Mouse (Mus musculus) intestine, embryonic 16.5 days (tissue): ENCODE data around the gene Rgcc. TPM values are rescaled to one million over a fixed set of nuclear protein-coding genes. Genes with fewer than 3 reads are reported as not detected.
A peak's percentile ranks its signal among the peaks of the same experiment; 100 is the strongest.

Experiments used
- ATAC-seq: fragments of 200-750 bp; cut with Nextera tagmentation; 2 replicates; pipeline ENCODE4 v1.8.0; 2017; ENCODE audit warnings: moderate TSS enrichment, moderate library complexity
- H3K27ac ChIP-seq: fragments of 300-500 bp; sonication (generic); 2 replicates; pipeline ENCODE4 v1.5.1; 2014; ENCODE audit warnings: mild to moderate bottlenecking, low read length
- H3K27me3 ChIP-seq: fragments of 300-500 bp; sonication (generic); replicated peaks from 2 replicates; pipeline ENCODE4 v1.6.1; 2014; ENCODE audit warnings: low read length, control low read depth, mixed read lengths; ENCODE audit not compliant: control insufficient read depth, insufficient read depth
- H3K36me3 ChIP-seq: fragments of 300-500 bp; sonication (generic); 2 replicates; pipeline ENCODE4 v1.6.1; 2014; ENCODE audit warnings: low read length, control low read depth; ENCODE audit not compliant: control insufficient read depth, insufficient read depth
- H3K4me1 ChIP-seq: fragments of 300-500 bp; sonication (generic); 2 replicates; pipeline ENCODE4 v1.6.1; 2014; ENCODE audit warnings: low read length, control low read depth, mixed read lengths; ENCODE audit not compliant: control insufficient read depth, insufficient read depth
- H3K4me2 ChIP-seq: fragments of 300-500 bp; sonication (generic); 2 replicates; pipeline ENCODE4 v1.6.1; 2014; ENCODE audit warnings: low read depth, low read length, control low read depth
- H3K4me3 ChIP-seq: fragments of 300-500 bp; sonication (generic); 2 replicates; pipeline ENCODE4 v1.5.1; 2014; ENCODE audit warnings: mild to moderate bottlenecking, low read length
- H3K9ac ChIP-seq: fragments of 300-500 bp; sonication (generic); 2 replicates; pipeline ENCODE4 v1.6.1; 2014; ENCODE audit warnings: low read depth, low read length
- H3K9me3 ChIP-seq: fragments of 300-500 bp; sonication (generic); 2 replicates; pipeline ENCODE4 v1.6.1; 2016; ENCODE audit warnings: low read length, control low read depth; ENCODE audit not compliant: control insufficient read depth
- WGBS: fragments of 180-500 bp; shearing (Covaris S2); extraction: QIAGEN DNeasy Blood & Tissue Kit; methylation state at CpG from one replicate; pipeline ENCODE4 v1.1.7; 2014; 5-methylcytosine and 5-hydroxymethylcytosine counted together
- polyA plus RNA-seq: library from polyadenylated mRNA; unstranded; fragments of >200 nt; fragmentation: Nextera tagmentation; extraction: Ambion mirVana; gene quantifications from 2 replicates; pipeline ENCODE4 v1.2.1, GENCODE M21; 2015

Gene Rgcc
- polyA plus RNA-seq, 1 experiment from 2014 or later = 46.2 TPM

DNA sequence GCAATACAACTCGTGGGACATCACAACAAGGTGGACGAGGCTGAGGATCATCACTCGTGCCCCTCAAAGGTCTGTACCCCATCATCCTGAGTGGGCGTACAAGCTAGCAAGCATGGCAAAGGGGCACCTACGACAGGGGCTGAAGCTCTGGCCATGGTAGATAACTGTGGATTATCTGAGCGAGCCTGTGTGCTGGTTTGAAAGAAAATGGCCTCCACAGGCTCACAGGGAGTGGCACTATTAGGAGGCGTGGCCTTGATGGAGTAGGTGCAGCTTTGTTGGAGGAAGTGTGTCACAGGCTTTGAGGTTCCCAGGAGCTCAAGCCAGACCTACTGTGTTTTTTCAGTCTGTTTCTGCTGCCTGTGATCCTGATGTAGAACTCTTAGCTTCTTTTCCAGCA, 5.7 kb upstream of the Rgcc start:
- Histone ChIP-seq H3K27me3 (no peaks in the 10 kb centered on the region), H3K9me3 (no peaks in the 10 kb centered on the region), H3K4me2 (no peak overlapping the region), H3K9ac (no peak overlapping the region), H3K4me3 (no peak overlapping the region), H3K4me1 (no peaks in the 10 kb centered on the region), H3K27ac (no peak overlapping the region), H3K36me3 (no peaks in the 10 kb centered on the region)
- 90% methylated on average over 7 of the region's 7 CpGs for WGBS
- peak; percentile 50; the same call in 1 of the 2 replicates for ATAC-seq

DNA sequence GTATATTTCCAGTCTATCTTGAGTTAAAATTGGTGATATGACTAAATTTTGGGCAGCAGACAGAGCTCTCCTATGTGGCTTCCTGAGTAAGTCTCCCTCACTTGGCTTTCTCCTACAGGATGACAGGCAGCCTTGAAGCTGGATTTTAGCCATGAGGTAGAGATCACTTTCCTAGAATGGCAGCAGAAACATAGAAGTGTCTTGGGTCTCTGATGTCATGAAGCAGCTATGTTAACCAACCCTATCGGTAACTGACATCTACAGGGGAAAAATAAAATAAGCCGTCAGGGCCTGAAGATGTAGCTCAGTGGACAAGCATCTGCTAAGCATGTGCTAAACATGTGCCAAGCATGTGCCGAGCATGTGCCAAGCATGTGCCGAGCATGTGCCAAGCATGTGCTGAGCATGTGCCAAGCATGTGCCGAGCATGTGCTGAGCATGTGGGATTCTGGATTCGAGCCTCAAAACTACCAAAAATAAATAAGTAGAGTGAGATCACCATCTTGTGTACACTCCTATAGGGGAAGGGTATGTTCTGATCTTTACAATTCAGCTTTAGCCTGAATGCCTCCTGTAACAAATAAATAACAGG, 3.5 kb upstream of the Rgcc start:
- Histone ChIP-seq H3K27me3 (no peaks in the 10 kb centered on the region; the same call in 1 of the 2 replicates), H3K9ac (no peak overlapping the region), H3K9me3 (no peaks in the 10 kb centered on the region), H3K4me2 (no peak overlapping the region), H3K27ac (no peak overlapping the region), H3K4me3 (no peak overlapping the region), H3K36me3 (no peaks in the 10 kb centered on the region), H3K4me1 (peaks cover 3% of the 10 kb centered on the region; the same call in 1 of the 2 replicates)
- 91% methylated on average over 6 of the region's 6 CpGs for WGBS
- ATAC-seq = no peak

DNA sequence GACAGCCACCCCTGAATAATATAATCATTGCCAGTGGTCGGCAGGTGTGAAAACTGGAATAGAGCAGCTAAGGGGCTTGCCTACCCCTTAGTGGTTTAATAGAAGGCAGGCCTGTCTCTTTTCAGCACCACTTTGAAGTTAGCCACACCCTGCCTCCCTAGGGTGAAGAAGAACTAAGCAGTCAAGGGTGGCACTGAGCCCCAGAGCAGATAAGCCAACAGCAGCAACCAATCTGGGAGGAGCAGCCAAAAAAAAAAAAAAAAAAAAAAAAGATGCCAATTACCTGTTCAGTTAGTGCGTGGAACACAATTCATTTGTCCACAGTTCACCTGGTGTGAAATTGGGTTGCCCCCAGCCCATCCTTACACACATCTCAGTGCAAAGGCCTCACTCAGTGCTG, 1.7 kb upstream of the Rgcc start:
- Histone ChIP-seq H3K4me3 (no peak overlapping the region), H3K9ac (no peak overlapping the region), H3K36me3 (no peaks in the 10 kb centered on the region), H3K27me3 (no peaks in the 10 kb centered on the region; the same call in 1 of the 2 replicates), H3K9me3 (no peaks in the 10 kb centered on the region), H3K4me2 (no peak overlapping the region), H3K4me1 (peaks cover 3% of the 10 kb centered on the region; the same call in 1 of the 2 replicates), H3K27ac (no peak overlapping the region)
- no peak for ATAC-seq
- WGBS = 71% methylated on average over 2 of the region's 2 CpGs

DNA sequence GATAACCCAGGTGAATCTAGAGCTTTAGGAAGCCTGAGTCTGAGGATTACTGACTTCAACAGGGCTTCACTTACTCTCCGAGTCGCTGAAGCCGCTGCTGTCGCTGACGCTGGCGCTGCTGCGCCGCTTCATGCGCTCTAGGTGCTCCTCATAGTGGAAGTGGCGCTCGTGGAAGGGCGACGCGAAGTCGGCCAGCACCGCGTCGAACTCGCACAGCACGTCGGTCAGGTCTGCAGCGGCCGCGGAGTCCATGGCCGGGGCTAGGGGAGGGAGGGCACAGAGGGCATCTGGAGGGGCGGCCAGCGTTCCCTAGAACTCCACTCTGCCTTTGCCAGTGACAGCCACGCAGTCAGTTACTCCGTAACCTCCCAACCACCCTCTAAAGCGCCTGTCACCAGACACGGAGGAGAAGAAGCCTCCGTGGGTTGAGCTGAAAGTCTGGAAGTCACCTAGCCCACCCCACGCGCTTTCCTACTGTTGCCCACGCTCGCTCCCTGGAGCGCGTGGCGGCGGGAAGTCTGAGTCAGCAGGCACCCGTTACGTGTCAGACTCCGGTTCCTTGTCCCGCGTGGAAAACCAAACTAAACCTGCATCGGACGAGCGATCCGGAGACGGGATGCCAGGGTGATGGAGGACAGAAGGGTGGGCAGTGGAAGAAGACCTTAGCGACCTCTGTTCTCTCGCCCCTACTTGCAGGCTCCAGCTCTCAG, 649 bp downstream of the Rgcc start:
- no peak overlapping the region for H3K27ac ChIP-seq
- no peaks in the 10 kb centered on the region for H3K36me3 ChIP-seq
- no peaks in the 10 kb centered on the region for H3K9me3 ChIP-seq
- peak overlapping the region; percentile 73 for H3K9ac ChIP-seq
- H3K4me1 ChIP-seq = peaks cover 3% of the 10 kb centered on the region; the same call in 1 of the 2 replicates
- no peaks in the 10 kb centered on the region; the same call in 1 of the 2 replicates for H3K27me3 ChIP-seq
- H3K4me3 ChIP-seq = peak overlapping the region; percentile 65
- whole genome bisulfite sequencing = under 1% methylated on average over 52 of the region's 52 CpGs
- peak overlapping the region; percentile 100 for H3K4me2 ChIP-seq
- peak; percentile 37 for ATAC-seq

DNA sequence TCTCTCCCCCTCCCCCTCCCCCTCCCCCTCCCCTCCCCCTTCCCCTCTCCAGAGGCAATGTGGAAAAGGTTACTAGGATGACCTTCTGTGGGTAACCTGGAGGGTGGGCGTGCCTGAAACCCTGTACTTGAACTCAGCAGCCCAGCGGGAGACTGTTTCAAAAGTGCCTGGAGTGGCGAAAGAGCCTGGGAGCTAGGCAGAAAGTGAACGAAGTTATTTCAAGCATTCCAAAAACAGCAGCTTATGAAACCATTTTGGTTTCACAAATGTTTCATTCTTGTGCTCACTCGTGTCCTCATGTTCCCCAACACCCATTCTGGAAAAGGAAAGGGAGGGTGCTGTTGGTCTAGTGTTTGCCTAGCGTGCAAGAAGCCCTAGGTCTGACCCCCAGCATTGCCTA, 1.6 kb downstream of the Rgcc start:
- no peak overlapping the region for H3K9ac ChIP-seq
- 47% methylated on average over 6 of the region's 6 CpGs for WGBS

DNA sequence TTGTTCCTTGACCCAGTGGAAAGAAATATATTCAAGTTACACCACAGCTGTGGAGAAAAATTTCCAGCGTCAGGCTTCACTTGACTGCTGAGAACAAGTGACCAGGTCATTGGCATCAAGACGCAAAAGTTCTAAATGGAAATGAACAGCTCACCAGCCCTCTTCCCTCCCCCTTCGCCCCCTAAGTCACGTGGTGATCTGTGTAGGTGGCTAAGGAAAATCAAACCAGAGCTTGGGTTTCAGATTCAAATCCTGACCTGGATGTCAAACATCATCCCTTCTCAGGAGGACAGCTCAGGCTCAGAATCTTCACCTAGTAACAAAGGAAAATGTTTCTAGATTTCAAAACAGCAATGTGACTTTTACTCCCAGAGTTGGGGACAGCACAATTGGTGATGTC, 2.2 kb downstream of the Rgcc start:
- no peak for ATAC-seq
- 72% methylated on average over 4 of the region's 4 CpGs for WGBS
- no peaks in the 10 kb centered on the region for H3K9me3 ChIP-seq
- no peak overlapping the region for H3K27ac ChIP-seq
- no peak overlapping the region for H3K4me3 ChIP-seq
- H3K36me3 ChIP-seq = no peaks in the 10 kb centered on the region
- H3K9ac ChIP-seq = no peak overlapping the region
- H3K27me3 ChIP-seq = no peaks in the 10 kb centered on the region; the same call in 1 of the 2 replicates
- no peak overlapping the region for H3K4me2 ChIP-seq
- peaks cover 3% of the 10 kb centered on the region; the same call in 1 of the 2 replicates for H3K4me1 ChIP-seq

More for the DNA sequence above, 1.6 kb downstream of the Rgcc start:
- no peak for ATAC-seq
- Histone ChIP-seq H3K4me2 (peak overlapping the region; percentile 100), H3K4me1 (peaks cover 3% of the 10 kb centered on the region; the same call in 1 of the 2 replicates), H3K27me3 (no peaks in the 10 kb centered on the region; the same call in 1 of the 2 replicates), H3K4me3 (peak overlapping the region; percentile 65), H3K9me3 (no peaks in the 10 kb centered on the region), H3K27ac (no peak overlapping the region), H3K36me3 (no peaks in the 10 kb centered on the region)

DNA sequence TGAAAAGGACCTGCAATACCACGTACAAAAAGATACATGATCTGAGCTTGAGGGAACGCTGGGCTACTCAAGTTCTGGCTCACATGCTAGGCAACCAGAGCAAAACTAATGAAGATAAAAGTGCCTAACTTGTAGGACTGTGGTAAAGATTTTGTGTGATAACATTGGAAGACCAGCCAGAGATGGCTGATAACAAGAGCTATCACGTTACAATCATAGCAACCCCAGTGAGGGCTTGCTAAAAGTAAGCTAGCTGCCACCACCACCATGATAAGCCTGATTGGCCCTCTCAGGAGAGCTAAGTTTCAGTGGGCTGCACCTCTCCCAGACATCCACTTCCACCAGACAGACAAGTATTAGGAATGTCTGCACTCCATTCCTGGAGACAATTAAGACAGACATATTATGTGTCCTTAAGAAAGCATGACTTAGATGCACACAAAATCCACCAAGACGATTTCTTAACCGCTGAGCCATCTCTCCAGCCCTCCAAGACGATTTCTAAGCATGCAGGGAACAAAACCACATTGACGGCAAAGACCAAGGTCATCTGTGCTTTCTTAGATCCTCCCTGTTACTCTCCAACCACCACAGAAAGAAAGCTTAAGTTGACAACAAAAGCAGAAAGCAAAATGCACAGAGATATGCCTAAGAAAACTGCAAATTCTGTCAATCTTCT, 3.0 kb downstream of the Rgcc start:
- 65% methylated on average over 7 of the region's 7 CpGs for WGBS
- Histone ChIP-seq H3K27me3 (no peaks in the 10 kb centered on the region; the same call in 1 of the 2 replicates), H3K9ac (no peak overlapping the region), H3K36me3 (no peaks in the 10 kb centered on the region), H3K4me3 (no peak overlapping the region), H3K9me3 (no peaks in the 10 kb centered on the region), H3K4me1 (peaks cover 3% of the 10 kb centered on the region; the same call in 1 of the 2 replicates), H3K27ac (no peak overlapping the region), H3K4me2 (no peak overlapping the region)
- ATAC-seq = no peak

DNA sequence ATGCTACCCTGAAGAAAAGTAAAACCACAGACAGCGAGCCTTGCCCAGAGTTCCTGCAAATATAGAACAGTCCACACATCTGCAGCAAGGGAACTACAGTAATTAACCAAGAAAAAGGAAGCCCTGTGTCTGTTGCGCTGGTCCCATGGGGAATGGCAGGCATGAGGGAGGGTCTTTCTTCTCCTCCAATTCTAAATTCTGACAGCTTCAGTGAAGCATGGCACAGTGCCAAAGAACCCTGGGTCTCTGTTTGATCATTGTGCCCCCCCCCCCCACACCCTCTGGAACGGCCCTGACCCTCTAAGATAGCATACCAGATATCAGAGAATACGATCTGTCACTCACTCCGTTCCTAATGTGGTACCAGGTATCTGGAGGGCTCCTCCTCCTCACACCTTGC, 4.6 kb downstream of the Rgcc start:
- Histone ChIP-seq H3K4me3 (no peak overlapping the region), H3K36me3 (no peaks in the 10 kb centered on the region), H3K27ac (no peak overlapping the region), H3K4me2 (no peak overlapping the region; the same call in 1 of the 2 replicates), H3K9ac (no peak overlapping the region), H3K27me3 (no peaks in the 10 kb centered on the region; the same call in 1 of the 2 replicates), H3K4me1 (peaks cover 3% of the 10 kb centered on the region; the same call in 1 of the 2 replicates), H3K9me3 (no peaks in the 10 kb centered on the region)
- WGBS = 42% methylated on average over 5 of the region's 5 CpGs
- ATAC-seq = no peak

DNA sequence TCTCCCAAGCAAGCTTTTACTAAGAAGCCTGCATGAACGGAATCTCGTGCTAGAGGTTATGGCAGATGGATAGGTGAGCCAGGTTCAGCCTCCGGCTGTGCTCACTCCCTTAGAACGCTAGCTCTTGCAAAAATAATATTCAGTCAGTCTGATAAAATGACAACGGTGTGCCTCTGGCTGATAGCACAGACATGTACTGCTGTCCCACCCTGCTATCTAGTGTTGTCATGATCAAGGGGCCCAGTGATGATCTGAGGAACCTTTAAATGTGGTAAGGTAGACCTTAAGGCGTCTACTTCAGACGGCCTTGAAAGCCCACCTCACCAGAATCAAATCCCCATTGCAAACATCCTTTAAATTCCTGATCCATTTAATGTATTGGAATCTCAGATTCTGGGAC, 5.2 kb downstream of the Rgcc start:
- H3K4me2 ChIP-seq = no peak overlapping the region
- H3K9me3 ChIP-seq = no peaks in the 10 kb centered on the region
- H3K27ac ChIP-seq = no peak overlapping the region
- H3K4me1 ChIP-seq = peaks cover 2% of the 10 kb centered on the region; the same call in 1 of the 2 replicates
- H3K27me3 ChIP-seq = no peaks in the 10 kb centered on the region; the same call in 1 of the 2 replicates
- H3K9ac ChIP-seq = no peak overlapping the region
- 79% methylated on average over 7 of the region's 7 CpGs for WGBS
- H3K4me3 ChIP-seq = no peak overlapping the region
- ATAC-seq = no peak
- H3K36me3 ChIP-seq = no peaks in the 10 kb centered on the region
